Mouse (Mus musculus): Measurements from ENCODE around the gene Myo18a. TPM values are rescaled to one million over a fixed set of nuclear protein-coding genes. Genes with fewer than 3 reads are reported as not detected.

Myo18a gene
- polyA plus RNA-seq, 1 experiment from 2014 or later = 35.1 TPM

- Histone ChIP-seq H3K27me3 (replicated peaks; ENCODE audit: control insufficient read depth, insufficient read depth, low read length) (no peaks in the 10 kb centered on the region), H3K36me3 (ENCODE audit: control insufficient read depth, insufficient read depth, low read length) (no peaks in the 10 kb centered on the region), H3K4me1 (ENCODE audit: control insufficient read depth, insufficient read depth, low read depth, low read length) (peaks cover 48% of the 10 kb centered on the region), H3K27ac (ENCODE audit: low read depth, low read length) (no peak overlapping the region), H3K9ac (ENCODE audit: low read depth, low read length) (no peak overlapping the region), H3K9me3 (ENCODE audit: control insufficient read depth, low read length) (no peaks in the 10 kb centered on the region), H3K4me3 (ENCODE audit: low read length) (no peak overlapping the region), H3K4me2 (ENCODE audit: low read length) (no peak overlapping the region)
- ATAC-seq = no peak
- 95% methylated on average over 3 of the region's 3 CpGs for WGBS
These were observed 137.1 kb downstream of the Myo18a start for GRCm38 (mm10) chr11:77900187-77900586.

DNA sequence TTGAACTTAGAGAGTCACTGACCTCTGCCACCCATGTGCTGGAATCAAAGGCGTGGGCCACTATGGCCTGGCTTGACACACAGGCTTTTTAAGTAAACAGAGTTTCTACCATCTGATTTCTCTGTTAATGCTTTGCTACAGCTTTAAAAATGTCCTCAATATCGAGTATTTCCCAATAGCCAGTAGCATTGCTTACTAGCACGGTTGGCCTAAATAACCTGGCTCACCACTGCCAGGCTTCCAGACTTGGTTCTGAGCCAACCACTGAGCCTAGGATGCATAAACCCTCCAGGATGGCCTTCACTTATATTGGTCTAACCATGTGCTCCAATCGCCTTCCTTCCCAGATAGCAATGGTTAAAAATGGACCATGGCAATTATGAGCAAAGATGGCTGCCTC is 137.7 kb downstream of the Myo18a start:
- ATAC-seq = no peak
- peaks cover 43% of the 10 kb centered on the region for H3K4me1 ChIP-seq (ENCODE audit: control insufficient read depth, insufficient read depth, low read depth, low read length)
- H3K27me3 ChIP-seq (replicated peaks; ENCODE audit: control insufficient read depth, insufficient read depth, low read length) = no peaks in the 10 kb centered on the region

GRCm38 (mm10) chr11:77901366-77901765 is 138.3 kb downstream of the Myo18a start:
- Histone ChIP-seq H3K4me1 (ENCODE audit: control insufficient read depth, insufficient read depth, low read depth, low read length) (peaks cover 42% of the 10 kb centered on the region), H3K36me3 (ENCODE audit: control insufficient read depth, insufficient read depth, low read length) (no peaks in the 10 kb centered on the region), H3K4me2 (ENCODE audit: low read length) (no peak overlapping the region), H3K27ac (ENCODE audit: low read depth, low read length) (peak overlapping the region; percentile 59; the same call in 1 of the 2 replicates), H3K9me3 (ENCODE audit: control insufficient read depth, low read length) (no peaks in the 10 kb centered on the region), H3K4me3 (ENCODE audit: low read length) (no peak overlapping the region), H3K9ac (ENCODE audit: low read depth, low read length) (no peak overlapping the region), H3K27me3 (replicated peaks; ENCODE audit: control insufficient read depth, insufficient read depth, low read length) (no peaks in the 10 kb centered on the region)
- WGBS = 39% methylated on average over 5 of the region's 5 CpGs
- ATAC-seq = 0 out of 2 replicates have a peak, but pooled peaks have one; percentile 27

More for the DNA sequence above, 137.7 kb downstream of the Myo18a start:
- Histone ChIP-seq H3K9me3 (ENCODE audit: control insufficient read depth, low read length) (no peaks in the 10 kb centered on the region), H3K4me2 (ENCODE audit: low read length) (no peak overlapping the region), H3K9ac (ENCODE audit: low read depth, low read length) (no peak overlapping the region), H3K36me3 (ENCODE audit: control insufficient read depth, insufficient read depth, low read length) (no peaks in the 10 kb centered on the region), H3K27ac (ENCODE audit: low read depth, low read length) (0 out of 2 replicates have a peak overlapping the region, but pooled peaks have one; percentile 54), H3K4me3 (ENCODE audit: low read length) (no peak overlapping the region)
- WGBS = 87% methylated on average over 4 of the region's 4 CpGs

DNA sequence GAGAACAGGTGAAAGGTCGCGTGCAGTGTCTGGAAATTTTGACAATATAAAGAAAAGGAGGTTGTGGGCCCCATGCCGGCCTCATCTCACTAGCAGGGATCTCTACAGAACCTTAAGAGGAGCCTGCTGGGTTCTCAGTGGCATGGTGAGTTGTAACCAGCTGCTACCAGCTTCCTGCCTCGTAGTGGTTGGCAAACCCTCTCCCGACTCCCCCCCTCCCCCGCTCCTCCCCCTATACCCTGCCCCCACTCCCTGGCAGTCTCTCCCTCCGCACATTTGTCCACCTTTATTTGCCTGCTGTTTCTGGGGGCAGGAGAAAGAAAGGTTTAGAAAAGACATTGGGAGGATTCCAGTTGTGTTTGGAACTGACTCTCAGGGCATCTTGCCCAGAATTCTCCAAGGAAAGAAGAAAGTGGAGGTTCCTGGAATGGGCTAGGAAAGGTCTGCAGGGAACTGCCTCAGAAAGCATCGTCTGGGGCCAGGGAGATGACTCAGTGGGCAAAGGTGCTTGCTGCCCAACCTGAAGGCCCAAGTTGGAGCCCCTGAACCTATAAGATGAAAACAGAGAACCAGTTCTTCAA is 138.8 kb downstream of the Myo18a start:
- H3K4me1 ChIP-seq (ENCODE audit: control insufficient read depth, insufficient read depth, low read depth, low read length) = peaks cover 41% of the 10 kb centered on the region
- no peak overlapping the region for H3K4me3 ChIP-seq (ENCODE audit: low read length)
- H3K27me3 ChIP-seq (replicated peaks; ENCODE audit: control insufficient read depth, insufficient read depth, low read length) = no peaks in the 10 kb centered on the region
- no peak overlapping the region for H3K9ac ChIP-seq (ENCODE audit: low read depth, low read length)
- ATAC-seq = peak; percentile 59
- no peak overlapping the region for H3K4me2 ChIP-seq (ENCODE audit: low read length)
- no peaks in the 10 kb centered on the region for H3K36me3 ChIP-seq (ENCODE audit: control insufficient read depth, insufficient read depth, low read length)
- peak overlapping the region; percentile 59; the same call in 1 of the 2 replicates for H3K27ac ChIP-seq (ENCODE audit: low read depth, low read length)
- WGBS = 26% methylated on average over 8 of the region's 8 CpGs
- H3K9me3 ChIP-seq (ENCODE audit: control insufficient read depth, low read length) = no peaks in the 10 kb centered on the region

- peak overlapping the region; percentile 35; the same call in 1 of the 2 replicates for H3K27ac ChIP-seq (ENCODE audit: low read depth, low read length)
- H3K4me3 ChIP-seq (ENCODE audit: low read length) = no peak overlapping the region
- H3K27me3 ChIP-seq (replicated peaks; ENCODE audit: control insufficient read depth, insufficient read depth, low read length) = no peaks in the 10 kb centered on the region
- 0 out of 2 replicates have a peak overlapping the region, but pooled peaks have one; percentile 19 for H3K9ac ChIP-seq (ENCODE audit: low read depth, low read length)
- H3K4me1 ChIP-seq (ENCODE audit: control insufficient read depth, insufficient read depth, low read depth, low read length) = peaks cover 33% of the 10 kb centered on the region
- no peak for ATAC-seq
- 25% methylated on average over 3 of the region's 3 CpGs for WGBS
- no peaks in the 10 kb centered on the region for H3K9me3 ChIP-seq (ENCODE audit: control insufficient read depth, low read length)
- no peaks in the 10 kb centered on the region for H3K36me3 ChIP-seq (ENCODE audit: control insufficient read depth, insufficient read depth, low read length)
- H3K4me2 ChIP-seq (ENCODE audit: low read length) = no peak overlapping the region
These were observed 140.7 kb downstream of the Myo18a start for GRCm38 (mm10) chr11:77903761-77904160.

DNA sequence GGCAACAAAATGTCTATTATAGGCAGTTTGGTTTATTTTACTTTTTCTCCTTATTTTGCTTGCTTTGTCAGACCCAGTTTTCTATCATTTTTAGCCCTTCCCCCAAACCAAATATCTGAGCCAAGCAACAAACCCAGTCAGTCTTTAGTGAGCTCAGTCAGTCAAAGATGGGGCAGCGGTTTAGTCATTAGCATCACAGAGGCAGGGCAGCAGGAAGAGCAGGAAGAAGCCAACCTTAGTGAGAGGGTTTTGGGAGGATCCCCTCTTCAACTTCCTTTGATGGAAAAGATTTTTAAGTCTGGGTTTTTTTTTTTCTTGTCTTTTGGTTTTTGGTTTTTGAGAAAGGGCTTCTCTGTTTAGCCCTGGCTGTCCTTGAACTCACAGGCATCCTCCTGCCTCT is 141.7 kb downstream of the Myo18a start:
- 40% methylated on average over 1 of the region's 1 CpGs for whole genome bisulfite sequencing
- Histone ChIP-seq H3K4me1 (ENCODE audit: control insufficient read depth, insufficient read depth, low read depth, low read length) (peaks cover 39% of the 10 kb centered on the region), H3K36me3 (ENCODE audit: control insufficient read depth, insufficient read depth, low read length) (no peaks in the 10 kb centered on the region)

DNA sequence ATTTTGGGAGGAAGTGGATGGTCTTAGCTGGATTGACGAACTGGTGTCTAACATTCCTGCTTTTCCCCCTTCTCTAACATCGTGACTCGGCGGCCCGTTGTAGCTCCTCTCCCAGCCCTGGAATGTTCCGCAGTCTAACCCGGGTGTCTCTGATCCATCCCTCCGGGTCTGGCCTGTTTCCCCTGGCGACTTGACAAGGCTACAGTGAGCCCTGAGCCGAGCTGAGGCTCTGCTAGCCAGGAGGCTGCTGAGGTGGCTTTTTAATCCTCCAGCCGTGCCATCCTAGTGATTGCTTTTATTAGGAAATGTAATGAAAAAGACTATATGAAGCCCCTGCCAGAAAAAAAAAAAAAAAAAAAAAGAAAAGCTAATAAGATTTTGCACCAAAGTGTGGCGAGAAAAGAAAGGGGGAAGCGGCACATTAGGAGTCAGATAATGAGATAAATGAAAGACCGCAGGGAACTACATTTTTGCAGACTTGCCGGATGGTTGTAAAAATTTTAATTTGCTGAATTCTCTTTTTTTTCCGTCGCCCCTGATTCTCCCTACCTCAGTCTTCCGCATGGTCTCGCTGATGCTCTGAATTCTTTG is 143.1 kb downstream of the Myo18a start:
- H3K27ac ChIP-seq (ENCODE audit: low read depth, low read length) = peak overlapping the region; percentile 76
- 16% methylated on average over 19 of the region's 19 CpGs for WGBS
- no peak for ATAC-seq
- no peaks in the 10 kb centered on the region for H3K27me3 ChIP-seq (replicated peaks; ENCODE audit: control insufficient read depth, insufficient read depth, low read length)
- no peaks in the 10 kb centered on the region for H3K36me3 ChIP-seq (ENCODE audit: control insufficient read depth, insufficient read depth, low read length)
- no peak overlapping the region for H3K4me3 ChIP-seq (ENCODE audit: low read length)
- no peaks in the 10 kb centered on the region for H3K9me3 ChIP-seq (ENCODE audit: control insufficient read depth, low read length)
- H3K4me2 ChIP-seq (ENCODE audit: low read length) = peak overlapping the region; percentile 31; the same call in 1 of the 2 replicates
- peaks cover 39% of the 10 kb centered on the region for H3K4me1 ChIP-seq (ENCODE audit: control insufficient read depth, insufficient read depth, low read depth, low read length)
- no peak overlapping the region; the same call in 1 of the 2 replicates for H3K9ac ChIP-seq (ENCODE audit: low read depth, low read length)

More for the DNA sequence above, 141.7 kb downstream of the Myo18a start:
- no peak for ATAC-seq
- no peak overlapping the region for H3K9ac ChIP-seq (ENCODE audit: low read depth, low read length)
- no peak overlapping the region for H3K27ac ChIP-seq (ENCODE audit: low read depth, low read length)
- H3K9me3 ChIP-seq (ENCODE audit: control insufficient read depth, low read length) = no peaks in the 10 kb centered on the region
- H3K4me3 ChIP-seq (ENCODE audit: low read length) = no peak overlapping the region
- H3K27me3 ChIP-seq (replicated peaks; ENCODE audit: control insufficient read depth, insufficient read depth, low read length) = no peaks in the 10 kb centered on the region
- no peak overlapping the region for H3K4me2 ChIP-seq (ENCODE audit: low read length)

DNA sequence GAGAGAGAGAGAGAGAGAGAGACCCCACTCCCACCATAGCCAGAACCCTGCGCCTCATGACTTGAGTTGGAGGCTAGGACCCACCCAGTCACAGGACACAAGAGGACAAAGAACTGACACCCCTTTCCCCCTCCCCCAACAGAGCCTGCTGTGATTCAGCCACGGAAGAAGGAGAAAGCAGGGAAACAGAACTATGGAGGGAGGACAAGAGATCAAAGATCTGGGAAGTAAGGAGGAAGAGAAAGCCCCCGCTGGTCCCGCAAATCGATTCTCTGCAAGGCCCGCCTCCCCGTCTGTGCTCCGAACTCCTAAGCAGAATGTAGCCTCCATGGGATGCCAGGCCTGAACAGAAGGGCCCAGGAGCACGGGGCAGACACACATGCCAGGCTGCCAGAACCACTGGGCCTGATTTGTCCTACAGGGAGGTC is 143.7 kb downstream of the Myo18a start:
- Histone ChIP-seq H3K27me3 (replicated peaks; ENCODE audit: control insufficient read depth, insufficient read depth, low read length) (no peaks in the 10 kb centered on the region), H3K27ac (ENCODE audit: low read depth, low read length) (peak overlapping the region; percentile 72), H3K9ac (ENCODE audit: low read depth, low read length) (peak overlapping the region; percentile 27), H3K4me1 (ENCODE audit: control insufficient read depth, insufficient read depth, low read depth, low read length) (peaks cover 33% of the 10 kb centered on the region), H3K9me3 (ENCODE audit: control insufficient read depth, low read length) (no peaks in the 10 kb centered on the region), H3K4me3 (ENCODE audit: low read length) (no peak overlapping the region), H3K36me3 (ENCODE audit: control insufficient read depth, insufficient read depth, low read length) (no peaks in the 10 kb centered on the region), H3K4me2 (ENCODE audit: low read length) (peak overlapping the region; percentile 33; the same call in 1 of the 2 replicates)
- peak; percentile 73 for ATAC-seq
- 9% methylated on average over 9 of the region's 9 CpGs for WGBS

GRCm38 (mm10) chr11:77908468-77908867 is 145.4 kb downstream of the Myo18a start:
- no peak overlapping the region for H3K27ac ChIP-seq (ENCODE audit: low read depth, low read length)
- no peak overlapping the region for H3K4me2 ChIP-seq (ENCODE audit: low read length)
- no peaks in the 10 kb centered on the region for H3K9me3 ChIP-seq (ENCODE audit: control insufficient read depth, low read length)
- no peak for ATAC-seq
- H3K27me3 ChIP-seq (replicated peaks; ENCODE audit: control insufficient read depth, insufficient read depth, low read length) = no peaks in the 10 kb centered on the region
- H3K4me1 ChIP-seq (ENCODE audit: control insufficient read depth, insufficient read depth, low read depth, low read length) = peaks cover 26% of the 10 kb centered on the region
- 77% methylated on average over 4 of the region's 4 CpGs for WGBS
- H3K36me3 ChIP-seq (ENCODE audit: control insufficient read depth, insufficient read depth, low read length) = no peaks in the 10 kb centered on the region
- H3K9ac ChIP-seq (ENCODE audit: low read depth, low read length) = no peak overlapping the region
- no peak overlapping the region for H3K4me3 ChIP-seq (ENCODE audit: low read length)
